Mouse (Mus musculus): ENCODE measurements around the gene Cenpu. TPM values are rescaled to one million over a fixed set of nuclear protein-coding genes. Genes with fewer than 3 reads are reported as not detected.

The Cenpu gene
- 1 to 10 TPM in 2 of 4 experiments, under 1 TPM in 2; 0.65 to 1.1 (median 0.96) TPM for total RNA-seq (2022)

DNA sequence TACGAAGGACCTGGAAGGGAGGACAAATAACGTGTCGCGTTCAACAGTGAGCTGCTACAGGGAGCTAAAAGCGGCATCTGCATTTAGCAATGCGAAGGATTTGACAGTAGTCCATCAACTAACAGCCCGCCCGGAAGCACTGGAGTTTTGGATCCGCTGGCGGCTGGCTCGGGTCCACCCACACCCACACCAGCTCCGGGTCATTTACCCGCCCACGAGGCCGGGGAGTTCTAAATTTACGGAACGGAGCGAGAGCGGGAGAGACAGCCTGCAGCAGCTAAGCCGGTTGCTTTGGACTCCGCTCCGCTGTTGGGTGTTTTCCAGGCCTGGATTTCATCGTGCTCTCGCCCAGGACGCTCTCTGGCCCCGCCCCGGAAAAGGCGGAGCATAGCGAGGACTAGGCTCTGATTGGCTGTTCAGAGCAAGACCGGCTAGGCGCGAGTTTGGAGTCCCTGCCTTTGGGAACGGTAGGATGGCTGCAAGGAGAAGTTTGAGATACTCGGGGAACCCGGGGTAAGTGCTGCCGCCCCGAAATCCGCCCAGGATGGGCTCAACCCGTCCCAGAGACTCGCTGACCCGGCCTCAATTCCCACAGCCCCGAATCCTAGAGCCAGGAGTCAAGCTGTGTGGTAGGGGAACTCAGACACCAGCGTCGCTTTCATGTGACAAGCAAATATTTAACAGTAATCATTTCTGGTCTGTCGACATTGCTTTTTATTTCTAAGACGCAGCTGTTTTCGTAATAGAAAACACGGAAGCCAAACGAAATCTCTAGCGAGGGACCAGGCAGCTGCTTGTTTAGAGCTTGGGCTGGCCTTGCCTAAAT lies at the start of gene Cenpu:
Gene Cenpu, plus strand, starts transcription at position 414 of the 826 bp plus-strand sequence.
- peak; percentile 100 for DNase-seq (ENCODE audit: low spot score)

GRCm38 (mm10) chr8:46502333-46503071 lies 49.3 kb upstream of the Cenpu start:
- no peak for DNase-seq (ENCODE audit: low spot score)

DNA sequence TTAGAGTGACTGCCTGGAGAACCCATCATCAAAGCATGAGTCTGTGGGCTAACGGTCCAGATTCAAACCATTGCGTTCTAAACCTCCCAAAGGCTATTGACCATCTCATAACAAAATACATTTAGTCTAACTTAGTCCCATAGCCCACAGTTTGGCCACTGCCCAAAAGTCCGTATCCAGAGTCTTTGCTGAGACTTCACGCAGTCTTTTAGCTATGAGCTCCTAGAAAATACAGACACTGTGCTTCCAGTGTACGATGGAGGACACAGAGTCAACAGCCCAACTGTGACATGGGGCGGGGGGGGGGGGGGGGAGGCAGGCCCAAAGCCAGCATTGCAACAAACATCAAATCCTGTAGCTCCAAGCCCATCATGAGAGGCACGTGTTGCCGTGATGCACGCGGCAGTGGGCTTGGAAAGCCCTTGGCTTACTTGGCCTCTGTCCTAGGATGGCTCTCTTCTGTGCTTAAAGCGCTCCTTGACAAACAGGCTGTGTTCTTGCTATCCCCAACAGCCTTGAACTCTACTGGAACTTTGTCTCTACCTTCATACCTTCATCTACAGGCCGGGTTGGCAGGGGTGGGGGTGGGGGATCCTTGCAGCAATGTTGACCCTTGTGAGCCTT lies 48.6 kb upstream of the Cenpu start:
- no peak for DNase-seq (ENCODE audit: low spot score)

DNA sequence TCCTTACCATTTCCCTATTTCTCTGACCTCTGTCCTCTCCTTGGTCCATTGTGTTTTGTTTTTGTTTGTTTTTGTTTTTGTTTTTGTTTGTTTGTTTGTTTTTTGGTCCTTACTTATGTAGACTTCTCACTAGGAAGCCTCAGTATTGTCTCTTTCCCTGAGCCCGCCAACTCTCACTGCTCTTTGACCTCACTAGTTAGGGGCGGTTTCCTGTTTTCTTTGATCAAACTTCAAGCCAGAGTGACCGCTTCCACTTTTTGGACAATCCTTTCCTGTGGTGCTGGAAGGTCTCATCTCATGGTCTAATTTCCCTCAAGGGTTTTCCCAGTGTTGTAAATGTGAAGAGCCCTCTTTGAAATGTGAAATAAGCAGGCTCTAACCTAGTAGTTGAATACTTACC lies 47.6 kb upstream of the Cenpu start:
- no peak for DNase-seq (ENCODE audit: low spot score)

- no peak for DNase-seq (ENCODE audit: low spot score)
Observed at GRCm38 (mm10) chr8:46508488-46509395, 43.1 kb upstream of the Cenpu start.

- no peak for DNase-seq (ENCODE audit: low spot score)
Observed at GRCm38 (mm10) chr8:46509474-46509873, 42.4 kb upstream of the Cenpu start.

GRCm38 (mm10) chr8:46511336-46511735 lies 40.5 kb upstream of the Cenpu start:
- no peak for DNase-seq (ENCODE audit: low spot score)

GRCm38 (mm10) chr8:46512538-46512937 lies 39.3 kb upstream of the Cenpu start:
- no peak for DNase-seq (ENCODE audit: low spot score)

- DNase-seq (ENCODE audit: low spot score) = no peak
Observed at GRCm38 (mm10) chr8:46514027-46514426, 37.8 kb upstream of the Cenpu start.

GRCm38 (mm10) chr8:46520667-46521066 lies 31.2 kb upstream of the Cenpu start:
- no peak for DNase-seq (ENCODE audit: low spot score)

GRCm38 (mm10) chr8:46526098-46526497 lies 25.7 kb upstream of the Cenpu start:
- DNase-seq (ENCODE audit: low spot score) = no peak

DNA sequence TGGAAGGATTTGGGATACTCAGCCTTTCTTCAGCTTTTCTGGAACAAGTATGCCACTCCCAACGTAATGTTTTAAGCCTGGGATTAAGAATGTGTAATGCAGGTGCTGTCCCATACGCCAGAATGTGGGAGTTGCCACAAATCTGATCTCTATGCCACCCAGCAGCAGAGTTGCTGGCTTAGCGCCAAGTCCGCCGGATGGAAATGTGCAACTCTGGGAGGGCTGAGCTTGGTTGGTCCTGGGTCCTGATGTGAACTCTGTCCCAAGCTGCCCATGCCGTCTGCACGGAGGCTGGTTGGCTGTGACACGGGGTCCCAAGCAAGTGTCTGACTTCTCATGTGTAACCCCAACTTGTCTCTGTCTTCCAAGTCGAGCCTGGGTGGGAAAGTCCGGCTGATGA lies 25.0 kb upstream of the Cenpu start:
- no peak for DNase-seq (ENCODE audit: low spot score)

- DNase-seq (ENCODE audit: low spot score) = no peak
Observed at GRCm38 (mm10) chr8:46529508-46529907, 22.3 kb upstream of the Cenpu start.

- DNase-seq (ENCODE audit: low spot score) = no peak
Observed at GRCm38 (mm10) chr8:46530541-46530940, 21.3 kb upstream of the Cenpu start.

DNA sequence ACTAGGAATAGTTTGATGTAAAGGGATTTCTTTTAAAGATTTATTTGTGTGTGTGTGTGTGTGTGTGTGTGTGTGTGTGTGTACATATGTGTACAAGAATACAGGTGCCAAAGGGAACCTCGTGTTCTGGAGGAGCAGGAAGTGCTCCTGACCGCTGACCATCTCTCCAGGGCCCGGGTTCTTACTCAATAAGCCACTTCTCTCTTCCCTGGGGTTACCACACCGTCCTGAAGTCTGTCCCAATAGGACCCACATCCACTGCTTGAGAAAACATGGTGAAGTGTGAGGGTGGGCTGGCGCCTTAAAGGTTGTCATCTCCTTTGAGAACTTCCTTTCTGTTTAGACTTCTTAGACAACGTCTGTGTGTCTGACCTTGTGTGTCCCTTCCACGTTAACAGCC lies 17.9 kb upstream of the Cenpu start:
- no peak for DNase-seq (ENCODE audit: low spot score)

- DNase-seq (ENCODE audit: low spot score) = peak; percentile 48
Observed at GRCm38 (mm10) chr8:46539701-46540100, 12.1 kb upstream of the Cenpu start.

GRCm38 (mm10) chr8:46543191-46543590 lies 8.6 kb upstream of the Cenpu start:
- DNase-seq (ENCODE audit: low spot score) = no peak

GRCm38 (mm10) chr8:46543662-46544061 lies 8.2 kb upstream of the Cenpu start:
- no peak for DNase-seq (ENCODE audit: low spot score)

DNA sequence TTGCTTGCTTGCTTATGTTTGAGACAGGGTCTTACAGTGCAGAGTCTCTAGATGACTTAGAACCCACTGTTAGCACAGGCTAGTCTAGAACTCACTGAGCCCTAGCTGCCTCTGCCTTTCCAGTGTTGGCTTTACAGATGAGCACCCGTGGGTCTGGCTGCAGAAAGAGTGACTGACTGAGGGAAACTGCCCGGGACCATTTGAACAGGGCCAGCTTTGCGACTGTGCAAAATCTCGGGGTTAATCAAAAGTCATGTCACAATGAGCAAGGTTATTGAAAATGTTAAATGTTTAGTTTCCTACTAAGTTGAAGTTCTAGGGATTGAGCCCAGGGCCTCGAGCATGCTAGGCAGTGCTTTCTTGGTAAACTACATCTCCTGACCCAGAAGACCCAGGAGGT lies 6.0 kb upstream of the Cenpu start:
- DNase-seq (ENCODE audit: low spot score) = no peak

DNA sequence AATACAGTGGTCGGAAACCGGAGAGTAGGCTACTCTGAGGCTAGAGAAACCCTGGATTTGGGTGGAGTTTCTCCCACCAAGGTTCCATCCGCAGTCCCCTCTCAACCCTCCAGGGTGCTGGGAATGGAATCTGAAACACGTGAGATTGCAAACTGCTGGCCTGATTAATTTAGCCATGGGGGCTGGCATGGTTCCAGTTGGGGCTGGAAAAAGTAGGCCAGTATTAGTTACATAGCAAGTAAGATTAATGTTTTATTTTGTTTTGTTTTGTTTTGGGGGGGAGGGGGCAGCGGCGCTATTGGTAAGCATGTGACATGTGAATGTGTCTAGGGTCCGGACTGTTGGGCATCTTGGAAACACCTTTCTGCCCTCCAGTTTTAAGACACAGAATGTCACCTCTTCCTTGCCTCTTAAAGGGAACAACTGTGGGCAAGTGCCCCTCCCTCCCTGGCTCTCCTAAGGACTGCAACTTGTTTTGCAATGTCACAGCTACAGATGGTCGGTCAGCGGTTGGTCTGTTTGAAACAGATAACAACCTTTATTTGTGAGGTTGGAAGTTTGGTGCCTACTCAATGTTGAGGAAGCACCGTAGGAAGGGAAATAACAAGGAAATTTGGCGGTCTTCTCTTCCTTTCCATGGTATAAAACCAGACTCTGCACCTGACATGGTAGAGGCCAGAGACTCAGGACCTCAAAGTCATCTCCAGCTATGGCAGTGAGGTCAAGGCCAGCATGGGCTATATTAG lies 5.2 kb upstream of the Cenpu start:
- DNase-seq (ENCODE audit: low spot score) = peak; percentile 15

DNA sequence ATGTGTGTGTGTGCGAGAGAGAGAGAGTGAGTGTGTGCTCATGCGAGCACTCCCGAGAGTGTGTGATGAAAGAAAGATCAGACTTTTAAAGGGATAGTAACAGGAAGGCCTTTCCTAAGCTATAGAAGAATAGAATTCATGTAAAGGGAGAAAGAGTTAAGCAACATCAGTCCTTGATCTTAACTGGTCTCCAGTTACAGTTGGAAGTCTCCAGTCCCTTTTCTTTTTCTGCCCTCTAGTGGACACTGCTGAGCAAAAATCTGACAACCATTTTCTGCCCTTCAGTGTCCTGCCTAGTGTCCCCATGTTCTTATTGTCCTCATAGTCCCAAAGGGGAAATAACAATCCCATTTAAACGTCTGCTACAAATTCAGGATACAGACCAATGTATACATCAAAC lies 4.6 kb upstream of the Cenpu start:
- peak; percentile 61 for DNase-seq (ENCODE audit: low spot score)
